Mouse (Mus musculus): ENCODE data around the gene Nup62cl.

Nup62cl gene

DNA sequence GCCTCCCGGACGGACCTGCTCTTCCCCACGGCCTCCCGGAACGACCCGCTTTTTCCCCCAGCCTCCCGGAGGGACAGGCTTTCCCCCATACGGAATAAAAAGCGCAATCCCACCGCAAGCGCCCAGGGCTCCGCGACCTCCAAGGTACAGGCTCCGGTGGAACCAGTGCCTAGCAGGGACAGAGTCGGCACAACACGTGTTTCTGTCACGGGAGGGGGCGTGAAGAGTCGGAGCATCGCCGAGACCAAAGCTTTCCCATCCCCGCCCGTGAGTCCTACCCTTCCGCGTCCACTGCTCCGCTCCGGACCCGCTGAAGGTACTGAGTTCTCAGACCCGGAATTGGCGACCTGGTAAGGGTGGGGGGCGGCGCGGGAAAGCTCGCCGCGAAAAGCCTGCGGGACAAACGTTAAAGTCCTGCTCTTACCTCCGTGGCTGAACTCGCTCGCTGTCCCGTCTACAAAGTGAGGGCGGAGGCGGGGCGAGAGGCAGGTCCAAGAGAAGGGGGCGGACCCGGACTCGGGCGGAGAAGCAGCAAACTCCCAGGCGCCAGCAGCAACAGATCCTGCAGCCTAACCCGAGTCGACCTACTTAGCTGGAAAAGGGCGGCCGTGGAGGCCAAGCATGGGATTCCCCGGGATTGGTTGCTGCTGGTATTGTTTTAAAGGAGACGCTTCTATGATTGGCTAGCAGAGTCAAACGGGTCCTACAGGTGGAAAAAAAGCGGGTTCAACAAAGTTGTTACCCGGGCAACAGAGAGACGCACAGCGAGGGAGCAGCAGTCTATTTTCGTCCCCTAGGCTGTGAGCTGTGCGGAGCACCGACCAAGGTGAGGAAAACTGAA, at the start of gene Nup62cl, which contains the start of gene Pih1h3b:
Gene Nup62cl, minus strand, starts transcription at position 578 of the 841 bp plus-strand sequence.
Gene Pih1h3b, plus strand, starts transcription at position 745 of the 841 bp plus-strand sequence.
- DNase-seq (ENCODE audit: low spot score in 2 of 2): peak in 1 of 2 experiments; percentile 10

DNA sequence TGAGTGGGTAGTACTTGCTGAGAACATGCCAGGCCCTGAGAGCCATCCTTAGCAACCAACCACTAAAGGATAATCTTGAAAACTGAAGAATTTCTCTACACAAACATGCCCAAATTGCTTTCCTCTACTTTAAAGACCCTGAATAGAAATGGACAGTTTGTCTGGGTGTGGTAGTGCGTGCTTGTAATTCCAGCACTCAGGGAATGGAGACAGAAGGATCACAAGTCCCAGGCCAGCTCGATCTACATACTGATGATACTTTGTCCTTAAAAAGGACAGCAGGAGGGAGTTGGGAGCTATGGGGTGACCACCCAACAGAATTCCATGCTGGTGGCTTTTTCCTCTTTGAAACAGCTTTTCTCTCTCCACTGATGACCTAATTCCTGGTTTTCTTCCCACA, 31.6 kb upstream of the Nup62cl start:
- no peak for DNase-seq (ENCODE audit: low spot score in 2 of 2)

DNA sequence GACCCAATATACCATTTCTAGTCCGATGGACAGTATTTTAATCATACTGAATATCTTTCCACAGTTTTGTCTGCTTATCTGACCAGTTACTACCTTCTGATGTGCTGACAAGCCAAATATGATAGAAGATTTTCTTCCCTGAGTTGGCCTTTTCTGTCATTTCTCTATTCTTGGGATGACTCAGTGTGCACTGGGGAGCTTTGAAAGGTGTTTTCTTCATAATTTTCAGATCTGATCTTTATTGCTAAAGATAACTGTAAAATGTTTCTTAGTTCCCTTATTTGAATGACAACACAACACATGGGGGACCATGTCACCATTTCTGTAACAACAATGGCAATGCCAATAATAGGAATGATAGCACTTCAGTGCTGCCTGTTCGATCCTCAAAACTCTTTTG, 20.0 kb upstream of the Nup62cl start:
- no peak for DNase-seq (ENCODE audit: low spot score in 2 of 2)

DNA sequence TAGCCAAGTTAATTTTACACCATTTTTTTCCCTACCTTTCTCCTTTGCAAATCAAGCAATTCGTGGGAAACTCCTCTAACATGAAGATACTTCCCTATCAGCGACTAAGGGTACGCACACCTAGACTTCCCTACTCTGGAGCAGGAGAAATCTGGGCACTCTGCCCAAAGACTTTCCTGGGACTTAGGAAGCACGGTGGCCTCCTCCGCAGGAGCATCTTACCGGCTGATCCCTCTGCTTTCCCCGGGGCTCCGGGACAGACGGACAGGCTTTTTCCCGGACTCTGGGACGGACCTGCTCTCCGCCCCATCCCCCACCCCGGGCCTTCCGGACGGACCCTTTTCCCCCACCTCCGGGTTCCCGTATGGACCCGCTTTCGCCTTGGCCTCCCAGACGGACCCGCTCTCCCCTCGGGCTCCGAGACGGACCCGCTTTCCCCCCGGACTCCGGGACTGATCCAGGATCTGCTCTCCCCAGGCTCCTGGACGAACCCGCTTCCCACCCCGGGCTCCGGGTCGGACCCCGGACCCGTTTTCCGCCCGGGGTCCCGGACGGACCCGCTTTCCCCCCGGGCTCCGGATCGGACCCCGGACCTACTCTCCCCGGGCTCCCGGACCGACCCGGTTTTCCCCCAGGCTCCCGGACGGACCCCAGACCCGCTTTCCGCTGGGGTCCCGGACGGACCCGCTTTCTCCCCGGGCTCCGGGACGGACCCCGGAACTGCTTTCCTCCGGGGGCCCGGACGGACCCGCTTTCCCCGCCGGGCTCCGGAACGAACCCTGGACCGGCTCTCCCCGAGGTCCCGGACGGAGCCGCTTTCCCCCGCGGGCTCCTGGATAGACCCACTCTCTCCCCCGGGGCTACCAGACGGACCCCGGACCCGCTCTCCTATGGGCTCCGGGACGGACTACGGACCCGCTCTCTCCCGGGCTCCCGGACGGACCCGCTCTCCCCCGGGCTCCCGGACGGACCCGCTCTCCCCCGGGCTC, 1.3 kb downstream of the Nup62cl start:
- DNase-seq (ENCODE audit: low spot score in 2 of 2): no peak

DNA sequence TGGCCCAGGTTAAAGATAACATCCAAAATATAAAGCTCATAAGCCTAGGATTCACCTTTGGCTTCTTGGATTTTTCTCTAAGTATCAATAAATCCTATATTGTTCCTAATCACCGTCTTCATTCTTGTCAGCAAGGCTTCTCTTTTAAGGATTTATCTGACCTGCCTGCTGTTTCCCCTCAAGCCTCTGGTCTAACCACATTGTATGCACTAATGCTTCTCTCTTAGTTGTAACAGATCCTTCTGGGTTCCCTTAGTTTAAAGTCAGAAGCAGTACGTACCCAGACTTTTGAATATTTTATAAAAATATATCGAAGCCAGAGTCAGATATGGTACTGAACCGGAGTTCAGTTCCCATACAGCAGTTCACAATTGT, 63.8 kb downstream of the Nup62cl start:
- DNase-seq (ENCODE audit: low spot score in 2 of 2): no peak

DNA sequence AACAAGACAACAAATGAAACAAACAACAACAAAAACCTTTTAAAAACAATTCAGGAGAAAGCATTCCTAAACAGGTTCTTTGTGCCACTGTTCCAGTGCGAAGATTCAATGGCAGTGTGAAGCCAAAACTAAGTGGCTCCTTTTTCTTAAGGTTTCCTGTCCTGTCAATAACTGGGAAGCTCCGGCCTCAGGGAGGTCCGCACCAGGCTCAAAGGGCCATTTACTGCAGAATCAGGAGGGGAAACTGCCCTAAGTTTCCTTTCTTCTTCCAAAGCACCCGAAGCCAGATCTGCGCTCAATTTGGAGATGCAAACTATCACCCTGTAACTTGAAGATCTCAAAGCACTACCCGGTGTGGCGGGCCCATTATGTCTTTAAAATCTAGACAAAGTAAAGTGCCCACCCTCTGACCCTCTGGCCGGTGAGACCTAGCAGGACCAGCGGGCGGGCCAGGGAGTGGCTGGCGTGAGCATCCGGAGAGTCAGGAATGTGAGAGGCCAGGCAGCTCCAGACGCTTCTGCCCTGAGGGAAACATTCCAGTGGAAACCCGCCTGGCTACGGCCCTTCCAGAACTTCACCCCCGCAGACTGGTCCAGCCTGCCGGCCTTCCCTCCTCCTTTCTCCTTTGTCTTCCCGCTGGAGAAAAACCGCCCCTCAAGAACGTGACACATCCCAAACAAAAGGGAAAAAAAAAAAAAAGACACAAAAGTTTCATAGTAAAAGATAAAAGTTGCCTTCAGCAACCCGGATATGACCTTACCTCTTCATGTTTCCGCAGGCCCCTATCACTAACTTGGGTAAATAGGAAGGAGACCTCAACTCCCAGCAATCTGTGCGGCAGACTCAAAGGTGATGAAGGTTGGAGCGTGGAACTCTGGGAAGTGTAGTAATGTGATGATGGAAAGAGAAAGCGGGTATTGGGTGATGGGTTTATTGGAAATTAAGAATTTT, 64.5 kb downstream of the Nup62cl start, which contains the start of gene Rbm41:
Gene Rbm41, minus strand, starts transcription at position 856 of the 951 bp plus-strand sequence.
- peak; percentile 11 to 19 for DNase-seq (ENCODE audit: low spot score in 2 of 2)

DNA sequence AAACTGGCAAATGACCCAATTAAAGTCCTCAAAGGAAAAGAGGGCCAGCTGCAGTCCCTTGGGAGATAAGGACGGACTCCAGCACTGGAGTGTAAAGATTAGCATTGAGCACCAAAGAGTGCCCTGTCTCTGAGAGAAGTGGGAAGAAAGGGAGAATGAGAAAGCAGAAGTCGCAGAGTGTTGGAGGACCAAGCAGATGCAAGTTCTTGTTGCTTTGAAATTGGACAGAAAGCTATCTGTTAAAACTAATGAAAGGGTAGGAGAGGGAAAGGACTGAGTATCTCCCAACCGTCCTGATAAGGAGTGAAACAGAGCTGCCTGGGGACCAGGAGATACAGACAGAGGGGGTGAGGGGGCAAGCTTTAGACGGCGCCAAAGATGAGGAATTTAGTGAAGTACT, 80.4 kb downstream of the Nup62cl start:
- no peak for DNase-seq (ENCODE audit: low spot score in 2 of 2)

All from cerebellum, postnatal 4 days (tissue).